Mouse (Mus musculus) C2C12 (cell line): ENCODE measurements at regions not wholly inside any gene's neighbourhood (a gene's known extent, or its start where the extent isn't known, plus 50 kb on each side); places are given as distances from the start of the nearest gene placed in this dataset.

Source experiments
- H3K27me3 ChIP-seq: one replicate; pipeline ENCODE4 v1.6.1; 2011; ENCODE audit not compliant: control insufficient read depth, insufficient read depth, insufficient read length
- H3K36me3 ChIP-seq: one replicate; pipeline ENCODE4 v1.6.1; 2011; ENCODE audit not compliant: control insufficient read depth, insufficient read depth
- H3K4me3 ChIP-seq: one replicate; pipeline ENCODE4 v1.5.1; 2011; ENCODE audit warnings: mild to moderate bottlenecking, control low read depth; ENCODE audit not compliant: poor library complexity, insufficient read depth, severe bottlenecking
- H3K79me2 ChIP-seq: one replicate; pipeline ENCODE4 v1.6.1; 2011; ENCODE audit not compliant: control insufficient read depth, insufficient read depth
- H3K79me3 ChIP-seq: one replicate; pipeline ENCODE4 v1.6.1; 2011; ENCODE audit warnings: low read depth, control low read depth
- H3ac ChIP-seq: one replicate; pipeline ENCODE3; 2011; ENCODE audit warnings: low read depth; ENCODE audit not compliant: control insufficient read depth, insufficient read length
- CEBPB ChIP-seq: IDR thresholded peaks from one replicate; pipeline ENCODE4 v1.6.1; 2011; ENCODE audit warnings: low read depth, mild to moderate bottlenecking, control low read depth, moderate library complexity
- CTCF ChIP-seq: IDR thresholded peaks from one replicate; pipeline ENCODE4 v1.5.1; 2011; ENCODE audit not compliant: control insufficient read depth, insufficient read depth, insufficient read length
- FOSL1 ChIP-seq: IDR thresholded peaks from one replicate; pipeline ENCODE4 v1.8.0; 2011; ENCODE audit warnings: mild to moderate bottlenecking, low read length; ENCODE audit not compliant: poor library complexity, insufficient read depth, severe bottlenecking
- MAX ChIP-seq: IDR thresholded peaks from one replicate; pipeline ENCODE4 v1.6.1; 2011; ENCODE audit warnings: mild to moderate bottlenecking, control low read depth
- MYOD1 ChIP-seq: IDR thresholded peaks from one replicate; pipeline ENCODE4 v1.6.1; 2011; ENCODE audit warnings: low read depth; ENCODE audit not compliant: control insufficient read depth, insufficient read length
- MYOG ChIP-seq: IDR thresholded peaks from one replicate; pipeline ENCODE4 v1.6.1; 2011; ENCODE audit not compliant: control insufficient read depth, insufficient read length; ENCODE audit errors: extremely low read depth
- USF1 ChIP-seq: IDR thresholded peaks from one replicate; pipeline ENCODE4 v1.6.1; 2011; ENCODE audit warnings: low read depth, mild to moderate bottlenecking, control low read depth, moderate library complexity

DNA sequence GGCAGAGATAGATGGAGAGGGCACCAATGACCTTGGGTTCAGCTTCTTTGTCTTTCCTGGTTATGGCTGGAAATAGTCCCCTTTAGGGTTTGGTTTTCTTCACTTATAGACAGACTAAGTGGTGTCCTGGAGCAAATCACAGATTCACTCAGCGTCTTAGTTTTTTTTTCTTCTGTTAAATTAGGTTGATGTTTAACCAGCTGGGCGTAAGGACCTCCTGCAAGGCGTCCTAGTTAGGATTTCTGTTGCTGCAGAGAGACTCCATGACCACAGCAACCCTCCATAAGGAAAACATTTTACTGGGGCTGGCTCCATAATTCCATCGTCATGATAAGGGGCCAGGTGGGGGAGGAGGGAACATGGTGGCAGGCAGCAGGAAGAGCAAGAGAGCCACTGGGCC, 78.7 kb upstream of the Slc25a36 start:
- Histone ChIP-seq H3ac (no peak overlapping the region), H3K36me3 (no peaks in the 10 kb centered on the region), H3K4me3 (no peak overlapping the region), H3K79me3 (no peaks in the 10 kb centered on the region), H3K27me3 (no peaks in the 10 kb centered on the region), H3K79me2 (no peaks in the 10 kb centered on the region)
- TF ChIP-seq FOSL1 (no peak), USF1 (no peak), CEBPB (no peak), CTCF (no peak), MYOG (no peak), MAX (no peak), MYOD1 (no peak)

DNA sequence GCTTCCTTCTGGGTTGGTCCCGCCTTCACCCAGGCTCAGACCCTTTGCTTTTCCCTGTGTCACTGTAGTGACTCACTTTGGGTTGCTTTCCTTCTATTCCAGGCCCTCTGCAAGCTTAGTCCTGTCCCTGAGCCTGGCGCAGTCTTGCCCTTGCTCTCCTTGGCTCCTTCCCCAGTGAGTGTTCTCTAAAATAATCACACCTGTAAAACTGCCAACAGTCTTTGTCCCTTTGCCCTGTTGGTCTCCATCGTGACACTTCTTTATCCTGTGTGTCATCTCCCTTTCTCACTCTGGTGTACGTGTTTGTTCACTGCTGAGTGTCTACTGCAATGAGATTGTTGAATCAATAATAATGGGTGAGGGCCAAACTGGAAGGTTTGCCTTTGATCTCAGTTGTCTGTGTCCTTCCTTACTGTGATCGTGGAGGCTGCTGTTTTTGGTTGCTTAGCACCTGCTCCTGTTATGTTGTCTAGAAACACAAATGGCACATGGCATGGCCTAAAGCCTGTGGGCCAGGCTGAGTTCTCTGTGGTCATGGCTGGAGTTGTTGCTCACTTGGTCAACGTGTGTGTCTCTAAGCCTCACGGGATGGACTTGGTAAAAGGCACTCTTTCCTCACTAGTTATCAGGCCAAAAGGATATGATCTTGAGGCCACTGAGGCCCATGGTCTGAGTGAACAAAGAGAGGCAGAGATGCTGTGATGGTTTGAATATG, 77.8 kb upstream of the Slc25a36 start:
- H3K79me2 ChIP-seq, result no peaks in the 10 kb centered on the region
- no peaks in the 10 kb centered on the region for H3K36me3 ChIP-seq
- TF ChIP-seq MYOG (no peak), USF1 (no peak), CTCF (no peak)
- no peak overlapping the region for H3ac ChIP-seq
- no peaks in the 10 kb centered on the region for H3K79me3 ChIP-seq
- no peak overlapping the region for H3K4me3 ChIP-seq
- no peaks in the 10 kb centered on the region for H3K27me3 ChIP-seq

DNA sequence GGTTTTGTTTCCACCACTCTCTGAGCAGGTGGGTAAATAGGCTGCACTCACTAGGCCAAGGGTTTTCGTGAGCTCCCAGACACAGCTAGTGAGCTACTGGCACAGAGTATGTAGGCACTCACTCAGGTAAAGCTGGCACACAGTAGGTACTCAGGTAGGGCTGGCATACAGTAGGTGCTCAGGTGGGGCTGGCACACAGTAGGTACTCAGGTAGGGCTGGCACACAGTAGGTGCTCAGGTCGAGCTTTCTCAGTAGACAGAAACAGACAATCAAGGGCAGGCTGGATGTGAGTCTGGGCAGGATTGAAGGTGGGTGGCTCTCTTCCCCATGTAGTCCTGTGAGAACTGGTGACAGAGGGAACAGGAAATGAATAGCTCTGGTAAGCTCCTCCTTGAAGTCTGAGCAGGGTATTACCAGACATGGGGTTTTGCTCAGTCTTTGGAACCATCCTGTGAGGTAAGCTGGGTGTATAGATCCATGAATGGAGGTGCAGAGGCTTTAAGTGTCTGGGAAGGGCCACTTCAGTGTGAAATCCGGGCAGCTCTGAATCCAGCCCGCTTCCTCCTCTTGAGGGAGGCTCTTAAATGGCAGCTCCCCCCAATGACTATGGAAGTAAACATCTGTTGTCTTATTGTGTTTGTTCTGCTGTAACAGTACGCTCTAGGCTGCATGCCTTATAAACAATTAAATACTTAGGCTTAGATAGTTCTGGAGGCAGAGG, 62.4 kb upstream of the Slc25a36 start:
- H3ac ChIP-seq, result no peak overlapping the region
- no peaks in the 10 kb centered on the region for H3K79me2 ChIP-seq
- H3K27me3 ChIP-seq, result no peaks in the 10 kb centered on the region
- TF ChIP-seq USF1 (no peak), MYOD1 (no peak), CTCF (no peak), MAX (no peak), CEBPB (no peak), MYOG (no peak), FOSL1 (no peak)
- H3K4me3 ChIP-seq, result no peak overlapping the region
- no peaks in the 10 kb centered on the region for H3K79me3 ChIP-seq
- H3K36me3 ChIP-seq, result no peaks in the 10 kb centered on the region

DNA sequence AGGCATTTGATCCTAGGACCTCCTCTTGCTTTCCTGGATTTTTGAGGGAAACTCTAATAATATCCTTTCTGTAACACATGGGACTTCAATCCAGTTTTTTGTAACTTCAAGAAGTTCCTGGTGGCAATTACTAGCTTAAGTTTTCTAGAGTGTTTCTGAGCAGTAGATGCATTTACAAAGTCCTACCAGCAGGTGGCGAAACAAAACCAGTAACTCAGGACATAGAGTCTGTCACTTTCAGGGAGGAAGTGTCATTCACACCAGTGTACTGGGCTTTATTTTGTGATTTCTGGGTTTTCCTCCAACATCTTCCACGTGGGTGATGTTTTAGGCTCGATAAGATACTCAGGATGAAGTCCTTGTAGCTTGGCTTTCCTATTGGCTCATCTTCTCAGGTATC, 61.1 kb upstream of the Slc25a36 start:
- Histone ChIP-seq H3ac (no peak overlapping the region), H3K4me3 (no peak overlapping the region), H3K79me3 (no peaks in the 10 kb centered on the region), H3K36me3 (no peaks in the 10 kb centered on the region), H3K79me2 (no peaks in the 10 kb centered on the region), H3K27me3 (no peaks in the 10 kb centered on the region)
- no peak for TF ChIP-seq MYOD1
- TF ChIP-seq CEBPB, result no peak
- TF ChIP-seq CTCF, result peak; percentile 3

DNA sequence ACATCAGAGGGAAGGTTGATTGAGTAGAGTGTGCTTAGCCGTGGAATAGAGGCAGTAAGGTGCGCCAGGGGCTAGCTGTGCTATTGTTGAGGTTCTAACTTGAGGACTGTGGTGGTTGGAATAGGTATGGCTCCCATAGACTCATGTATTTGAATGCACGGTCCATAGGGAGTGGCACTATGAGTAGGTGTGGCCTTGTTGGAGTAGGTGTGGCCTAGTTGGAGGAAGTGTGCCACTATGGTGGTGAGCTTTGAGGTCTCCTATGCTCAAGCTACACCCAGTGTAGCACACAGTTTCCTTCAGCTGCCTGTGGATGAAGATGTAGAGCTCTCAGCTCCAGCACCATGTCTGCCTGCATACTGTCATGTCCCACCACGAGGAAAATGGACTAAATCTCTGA, 60.5 kb upstream of the Slc25a36 start:
- Histone ChIP-seq H3K79me2 (no peaks in the 10 kb centered on the region), H3K27me3 (no peaks in the 10 kb centered on the region), H3K4me3 (no peak overlapping the region), H3K79me3 (no peaks in the 10 kb centered on the region), H3ac (no peak overlapping the region), H3K36me3 (no peaks in the 10 kb centered on the region)
- no peak for TF ChIP-seq MYOD1
- no peak for TF ChIP-seq CTCF
- no peak for TF ChIP-seq MAX
- TF ChIP-seq FOSL1, result no peak
- no peak for TF ChIP-seq USF1
- no peak for TF ChIP-seq MYOG
- no peak for TF ChIP-seq CEBPB

DNA sequence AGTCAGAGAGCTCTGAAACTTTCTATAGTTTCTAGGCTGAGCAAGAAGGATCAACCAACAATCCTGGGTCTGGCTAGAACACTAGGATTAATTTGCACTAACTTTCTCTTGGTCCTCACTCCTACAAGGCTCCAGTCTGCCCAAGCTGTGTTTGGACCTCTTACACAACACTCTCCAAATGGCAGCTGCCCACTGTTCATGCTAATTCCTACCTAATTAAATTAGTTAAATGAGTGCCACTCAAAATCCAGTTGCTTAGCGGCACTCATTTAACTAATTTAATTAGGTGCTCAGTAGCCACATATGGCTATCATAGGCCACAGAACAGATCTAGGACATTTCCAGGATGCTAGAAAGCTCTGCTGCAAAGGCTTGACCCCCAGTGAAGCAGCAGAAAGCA, 59.9 kb upstream of the Slc25a36 start:
- H3ac ChIP-seq, result no peak overlapping the region
- TF ChIP-seq MAX (no peak), CEBPB (no peak), FOSL1 (no peak), MYOG (no peak), USF1 (no peak)

More for the DNA sequence above, 59.9 kb upstream of the Slc25a36 start:
- Histone ChIP-seq H3K4me3 (no peak overlapping the region), H3K36me3 (no peaks in the 10 kb centered on the region), H3K79me3 (no peaks in the 10 kb centered on the region), H3K27me3 (no peaks in the 10 kb centered on the region), H3K79me2 (no peaks in the 10 kb centered on the region)
